In genomic region chr6:115698699-115699098, GRCm38 (mm10) we compare ENCODE assay signal across 10 mouse cellular contexts. TPM values are rescaled to one million over a fixed set of nuclear protein-coding genes. Genes with fewer than 3 reads are reported as not detected.
A peak's percentile ranks its signal among the peaks of the same experiment; 100 is the strongest.
DNase-seq lines count a peak whose midpoint lies in the region; ATAC-seq and TF ChIP-seq lines count a peak whose summit lies in the region.
"Had no signal": no experiment of that assay in that cellular context is flagged by ENCODE, and none has a peak within 500 bp of the region (broad histone marks: within the 10 kb centered on the region; RNA-seq: fewer than 3 reads in every experiment).

No protein-coding gene starts in this region.

- H3K4me2 ChIP-seq in liver, postnatal 0 days (ENCODE audit: low read depth, low read length) = no peak overlapping the region
- H3K4me2 ChIP-seq in liver, embryonic 11.5 days = no peak overlapping the region
- H3K4me2 ChIP-seq: liver, embryonic 13.5 days had no signal

- no peaks in the 10 kb centered on the region for H3K27me3 ChIP-seq in liver, postnatal 0 days (ENCODE audit: insufficient read depth, low read length)
- H3K27me3 ChIP-seq in liver, embryonic 11.5 days (replicated peaks; ENCODE audit: control insufficient read depth, insufficient read depth, low read length) = no peaks in the 10 kb centered on the region
- H3K27me3 ChIP-seq: liver, embryonic 13.5 days had no signal

- no peaks in the 10 kb centered on the region for H3K36me3 ChIP-seq in liver, postnatal 0 days (replicated peaks; ENCODE audit: insufficient read depth, low read length)
- no peaks in the 10 kb centered on the region for H3K36me3 ChIP-seq in liver, embryonic 11.5 days (ENCODE audit: control insufficient read depth, insufficient read depth, low read length)
- H3K36me3 ChIP-seq: liver, embryonic 13.5 days had no signal

- DNase-seq in adrenal gland, postnatal 14 days = peak; percentile 22
- no peak for DNase-seq in adrenal gland, adult 8-10 months
- no peak for DNase-seq in liver, postnatal 0 days
- no peak for DNase-seq in liver, embryonic 11.5 days (ENCODE audit: low spot score)
- DNase-seq in WW6 (ENCODE audit: low read depth, low spot score) = peak; percentile 75
- no peak for DNase-seq in cerebellum, adult 11-12 months
- no peak for DNase-seq in heart, adult 8-10 months (ENCODE audit: low spot score)
- DNase-seq: liver, embryonic 13.5 days had no signal

- WGBS in liver, postnatal 0 days (ENCODE audit: insufficient replicate concordance) = 67% methylated on average over 4 of the region's 4 CpGs
- 76% methylated on average over 4 of the region's 4 CpGs for WGBS in liver, embryonic 11.5 days

- peaks cover 7% of the 10 kb centered on the region for H3K4me1 ChIP-seq in liver, postnatal 0 days (ENCODE audit: insufficient read depth)
- H3K4me1 ChIP-seq in liver, embryonic 11.5 days (replicated peaks; ENCODE audit: control insufficient read depth, insufficient read depth, low read length) = no peaks in the 10 kb centered on the region; the same call in 1 of the 2 replicates

- H3K27ac ChIP-seq in liver, postnatal 0 days (ENCODE audit: low read depth) = no peak overlapping the region
- H3K27ac ChIP-seq in liver, embryonic 11.5 days (ENCODE audit: low read depth, low read length) = no peak overlapping the region
- H3K27ac ChIP-seq: liver, embryonic 13.5 days had no signal

- no peak for TF ChIP-seq EP300 in liver, postnatal 0 days (IDR thresholded peaks at IDR 0.05; ENCODE audit: low read depth)

- no peak for ATAC-seq in liver, postnatal 0 days
- no peak for ATAC-seq in liver, embryonic 11.5 days (replicated peaks; ENCODE audit: low FRiP score)
- ATAC-seq in neutrophil, adult 5-6 weeks (ENCODE audit: extremely low read depth, insufficient number of reproducible peaks, low FRiP score, poor library complexity, severe bottlenecking) = peak; percentile 63; the same call in 1 of the 2 replicates

- no peak overlapping the region for H3K9ac ChIP-seq in liver, postnatal 0 days (replicated peaks)
- no peak overlapping the region for H3K9ac ChIP-seq in liver, embryonic 11.5 days (ENCODE audit: low read depth, low read length)
- H3K9ac ChIP-seq: liver, embryonic 13.5 days had no signal

- H3K9me3 ChIP-seq in liver, postnatal 0 days (ENCODE audit: low read length) = no peaks in the 10 kb centered on the region
- H3K9me3 ChIP-seq in liver, embryonic 11.5 days (ENCODE audit: control insufficient read depth, low read length) = no peaks in the 10 kb centered on the region
- H3K9me3 ChIP-seq: liver, embryonic 13.5 days had no signal

- H3K4me3 ChIP-seq in liver, postnatal 0 days (ENCODE audit: low read depth, low read length) = no peak overlapping the region
- no peak overlapping the region for H3K4me3 ChIP-seq in liver, embryonic 11.5 days (ENCODE audit: low read depth, low read length)
- H3K4me3 ChIP-seq: liver, embryonic 13.5 days; myocyte had no signal

- TF ChIP-seq CTCF in liver, postnatal 0 days (IDR thresholded peaks at IDR 0.05; ENCODE audit: low read depth) = peak; percentile 67

RNA-seq across cellular contexts. Expression of gene Raf1, which starts 22.3 kb away (rescaled TPM):
- total RNA-seq in adrenal gland, postnatal 14 days (2021) = 97.4 and 101 TPM in 2 replicates
- 100 to 1,000 TPM in 2 of 4 experiments, 10 to 100 TPM in 2; 88.8 to 113 (median 97.7) TPM for total RNA-seq in adrenal gland, adult 8-10 months (2022)
- 39.6 and 43.5 TPM in 2 replicates for polyA plus RNA-seq in liver, postnatal 0 days (2015; fragmentation: Nextera tagmentation; extraction: Ambion mirVana)
- polyA plus RNA-seq in liver, embryonic 11.5 days (2014; fragmentation: Nextera tagmentation; extraction: Ambion mirVana) = 70.1 and 70.7 TPM in 2 replicates
- 278 and 293 TPM in 2 replicates for total RNA-seq in neutrophil, adult 5-6 weeks (2017)
- total RNA-seq in heart, adult 8-10 months (2022) = 100 to 1,000 TPM in 3 of 4 experiments, 10 to 100 TPM in 1; 97.6 to 104 (median 102) TPM

Comparison
In these comparisons a context has a peak if more than half of its experiments do, and no peak if none do; other contexts are left out.
1. DNase-seq: peak in adrenal gland, postnatal 14 days (single experiment) and WW6 (single experiment); none in adrenal gland, adult 8-10 months (single experiment), liver, postnatal 0 days (single experiment), liver, embryonic 11.5 days (single experiment), cerebellum, adult 11-12 months (single experiment) and heart, adult 8-10 months (single experiment).